Mouse (Mus musculus): ENCODE measurements around the gene Muc3. TPM values are rescaled to one million over a fixed set of nuclear protein-coding genes. Genes with fewer than 3 reads are reported as not detected.

Muc3 gene
- polyA plus RNA-seq, 1 experiment from 2014 or later = not detected

DNA sequence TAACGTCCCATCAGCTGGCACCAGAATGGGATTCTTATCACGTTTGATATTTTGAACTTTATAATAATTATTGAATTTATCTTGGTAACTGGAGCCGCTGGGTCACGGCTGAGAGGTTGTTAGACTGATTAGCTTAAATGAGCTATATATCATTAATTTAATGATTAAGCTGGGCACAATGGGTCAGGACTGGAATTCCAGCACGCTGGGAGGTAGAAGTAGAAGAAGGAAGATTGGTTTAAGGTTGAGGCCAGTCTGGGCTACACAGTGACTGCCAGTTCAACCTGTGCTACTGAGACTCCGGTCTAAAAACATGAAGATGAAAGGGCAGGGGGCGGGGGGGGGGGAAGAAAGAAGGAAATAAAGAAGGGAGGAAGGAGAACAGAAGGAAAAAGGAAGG is 22.4 kb upstream of the Muc3 start:
- 80% methylated on average over 7 of the region's 7 CpGs for WGBS
- no peaks in the 10 kb centered on the region for H3K36me3 ChIP-seq (ENCODE audit: control insufficient read depth, insufficient read depth, low read length)
- no peaks in the 10 kb centered on the region for H3K4me1 ChIP-seq (ENCODE audit: control insufficient read depth, insufficient read depth, low read length)
- no peak overlapping the region for H3K4me2 ChIP-seq (ENCODE audit: low read length)
- no peak overlapping the region for H3K4me3 ChIP-seq (replicated peaks; ENCODE audit: low read depth, low read length)
- H3K9ac ChIP-seq (replicated peaks; ENCODE audit: low read length) = no peak overlapping the region
- H3K27me3 ChIP-seq (ENCODE audit: control insufficient read depth, insufficient read depth, low read length) = no peaks in the 10 kb centered on the region
- ATAC-seq (ENCODE audit: low FRiP score, low TSS enrichment) = no peak
- H3K9me3 ChIP-seq (ENCODE audit: control insufficient read depth, low read length) = no peaks in the 10 kb centered on the region
- no peak for DNase-seq
- H3K27ac ChIP-seq (replicated peaks; ENCODE audit: low read depth, low read length) = no peak overlapping the region

DNA sequence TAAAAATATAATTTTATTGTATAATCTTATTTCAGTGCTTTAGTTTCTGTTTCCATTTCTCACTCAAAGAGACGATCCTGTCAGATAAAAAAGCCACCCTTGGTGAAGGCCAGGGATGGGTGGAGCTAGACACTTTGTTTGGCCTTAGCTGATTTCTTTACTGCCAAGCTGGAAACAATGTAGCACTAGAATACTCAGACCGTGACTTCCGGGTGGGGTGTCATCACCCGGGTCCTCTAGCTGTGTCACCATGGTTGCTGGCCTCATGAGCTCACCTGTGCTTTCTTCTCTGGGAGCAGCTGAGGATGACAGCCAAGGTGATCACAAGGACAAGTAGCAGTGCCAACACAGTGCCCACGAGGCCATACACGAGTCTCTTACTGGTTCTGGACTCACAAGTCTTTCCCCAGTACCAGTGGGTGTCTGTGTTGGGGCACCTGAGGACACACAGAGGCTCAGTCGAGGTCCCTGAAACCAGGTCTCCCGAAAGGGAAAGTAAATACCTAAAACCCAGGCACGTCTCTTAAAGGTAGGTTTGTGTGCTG is 21.8 kb upstream of the Muc3 start:
- no peak overlapping the region for H3K27ac ChIP-seq (replicated peaks; ENCODE audit: low read depth, low read length)
- H3K9me3 ChIP-seq (ENCODE audit: control insufficient read depth, low read length) = no peaks in the 10 kb centered on the region
- H3K4me2 ChIP-seq (ENCODE audit: low read length) = no peak overlapping the region
- no peak overlapping the region for H3K9ac ChIP-seq (replicated peaks; ENCODE audit: low read length)
- H3K36me3 ChIP-seq (ENCODE audit: control insufficient read depth, insufficient read depth, low read length) = no peaks in the 10 kb centered on the region
- 85% methylated on average over 9 of the region's 9 CpGs for WGBS
- DNase-seq (no peak), ATAC-seq (ENCODE audit: low FRiP score, low TSS enrichment) (no peak)
- no peak overlapping the region for H3K4me3 ChIP-seq (replicated peaks; ENCODE audit: low read depth, low read length)
- H3K4me1 ChIP-seq (ENCODE audit: control insufficient read depth, insufficient read depth, low read length) = no peaks in the 10 kb centered on the region
- no peaks in the 10 kb centered on the region for H3K27me3 ChIP-seq (ENCODE audit: control insufficient read depth, insufficient read depth, low read length)

DNA sequence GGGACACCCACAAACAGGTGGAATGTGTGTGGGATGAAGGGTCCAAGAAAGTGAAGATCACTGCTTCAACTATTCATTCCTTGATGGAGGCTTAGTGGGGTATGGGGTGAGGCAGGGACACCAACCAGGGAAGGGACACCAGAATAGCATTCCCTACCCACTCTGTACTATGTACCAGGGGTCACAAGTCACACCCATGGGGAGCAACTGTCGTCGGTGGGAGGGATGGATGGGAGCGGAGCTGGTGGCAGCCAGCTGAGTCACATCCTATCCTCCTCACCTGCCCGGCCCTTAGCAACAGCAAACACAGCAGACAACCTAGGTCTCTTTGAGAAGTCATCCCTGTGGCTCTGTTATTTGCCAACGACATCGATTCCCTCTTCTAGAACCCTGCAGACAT is 18.4 kb upstream of the Muc3 start:
- H3K27ac ChIP-seq (replicated peaks; ENCODE audit: low read depth, low read length) = no peak overlapping the region
- 73% methylated on average over 6 of the region's 6 CpGs for WGBS
- H3K4me3 ChIP-seq (replicated peaks; ENCODE audit: low read depth, low read length) = no peak overlapping the region

DNA sequence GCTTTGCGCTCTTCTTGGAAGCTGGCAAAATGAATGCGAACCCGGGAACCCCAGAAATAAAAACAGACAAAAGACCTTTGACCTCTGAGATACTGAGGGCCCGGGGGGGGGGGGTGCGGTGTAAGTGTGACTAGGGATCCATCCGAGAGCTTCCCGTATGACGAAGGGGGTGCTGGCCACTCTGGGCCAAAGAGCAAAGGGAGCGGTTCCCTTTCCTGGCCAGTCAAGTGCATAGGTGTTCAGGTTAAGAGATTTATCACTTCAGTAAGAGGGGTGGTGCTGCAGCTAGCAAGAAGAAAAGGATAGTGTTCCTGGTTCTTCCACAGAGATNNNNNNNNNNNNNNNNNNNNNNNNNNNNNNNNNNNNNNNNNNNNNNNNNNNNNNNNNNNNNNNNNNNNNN is 16.9 kb upstream of the Muc3 start:
- Histone ChIP-seq H3K27ac (replicated peaks; ENCODE audit: low read depth, low read length) (no peak overlapping the region), H3K4me3 (replicated peaks; ENCODE audit: low read depth, low read length) (no peak overlapping the region), H3K36me3 (ENCODE audit: control insufficient read depth, insufficient read depth, low read length) (no peaks in the 10 kb centered on the region), H3K27me3 (ENCODE audit: control insufficient read depth, insufficient read depth, low read length) (no peaks in the 10 kb centered on the region), H3K4me1 (ENCODE audit: control insufficient read depth, insufficient read depth, low read length) (no peaks in the 10 kb centered on the region), H3K9ac (replicated peaks; ENCODE audit: low read length) (no peak overlapping the region), H3K9me3 (ENCODE audit: control insufficient read depth, low read length) (no peaks in the 10 kb centered on the region), H3K4me2 (ENCODE audit: low read length) (no peak overlapping the region)
- WGBS = 84% methylated on average over 9 of the region's 9 CpGs
- ATAC-seq (ENCODE audit: low FRiP score, low TSS enrichment) (no peak), DNase-seq (no peak)

More for the DNA sequence above, 18.4 kb upstream of the Muc3 start:
- H3K9me3 ChIP-seq (ENCODE audit: control insufficient read depth, low read length) = no peaks in the 10 kb centered on the region
- DNase-seq (no peak), ATAC-seq (ENCODE audit: low FRiP score, low TSS enrichment) (no peak)
- no peaks in the 10 kb centered on the region for H3K27me3 ChIP-seq (ENCODE audit: control insufficient read depth, insufficient read depth, low read length)
- H3K4me1 ChIP-seq (ENCODE audit: control insufficient read depth, insufficient read depth, low read length) = no peaks in the 10 kb centered on the region
- no peak overlapping the region for H3K9ac ChIP-seq (replicated peaks; ENCODE audit: low read length)
- H3K4me2 ChIP-seq (ENCODE audit: low read length) = no peak overlapping the region
- H3K36me3 ChIP-seq (ENCODE audit: control insufficient read depth, insufficient read depth, low read length) = no peaks in the 10 kb centered on the region

DNA sequence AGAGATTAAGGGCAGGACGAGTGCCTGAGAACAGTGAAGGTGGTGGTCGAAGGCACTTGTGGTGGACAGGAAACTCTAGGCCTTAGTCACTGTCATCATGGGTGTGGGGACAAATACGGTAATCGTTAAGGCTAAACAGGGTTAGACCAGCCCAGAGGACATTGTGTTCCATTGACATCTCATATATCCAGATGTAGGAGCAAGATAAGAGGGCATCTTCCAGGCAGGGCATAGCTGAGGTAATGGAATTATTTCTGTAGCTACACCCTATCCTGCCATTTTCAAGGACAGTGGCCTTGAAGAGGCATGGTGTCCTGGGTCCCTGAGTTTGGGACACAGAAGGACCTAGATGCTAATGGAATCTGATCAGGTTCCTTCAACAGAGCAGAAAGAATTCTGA is 12.7 kb upstream of the Muc3 start:
- ATAC-seq (ENCODE audit: low FRiP score, low TSS enrichment) = no peak
- Histone ChIP-seq H3K9me3 (ENCODE audit: control insufficient read depth, low read length) (no peaks in the 10 kb centered on the region), H3K9ac (replicated peaks; ENCODE audit: low read length) (no peak overlapping the region), H3K4me1 (ENCODE audit: control insufficient read depth, insufficient read depth, low read length) (no peaks in the 10 kb centered on the region), H3K4me3 (replicated peaks; ENCODE audit: low read depth, low read length) (no peak overlapping the region), H3K27ac (replicated peaks; ENCODE audit: low read depth, low read length) (no peak overlapping the region), H3K27me3 (ENCODE audit: control insufficient read depth, insufficient read depth, low read length) (no peaks in the 10 kb centered on the region), H3K36me3 (ENCODE audit: control insufficient read depth, insufficient read depth, low read length) (no peaks in the 10 kb centered on the region), H3K4me2 (ENCODE audit: low read length) (no peak overlapping the region)
- DNase-seq = no peak
- WGBS = 72% methylated on average over 4 of the region's 4 CpGs

DNA sequence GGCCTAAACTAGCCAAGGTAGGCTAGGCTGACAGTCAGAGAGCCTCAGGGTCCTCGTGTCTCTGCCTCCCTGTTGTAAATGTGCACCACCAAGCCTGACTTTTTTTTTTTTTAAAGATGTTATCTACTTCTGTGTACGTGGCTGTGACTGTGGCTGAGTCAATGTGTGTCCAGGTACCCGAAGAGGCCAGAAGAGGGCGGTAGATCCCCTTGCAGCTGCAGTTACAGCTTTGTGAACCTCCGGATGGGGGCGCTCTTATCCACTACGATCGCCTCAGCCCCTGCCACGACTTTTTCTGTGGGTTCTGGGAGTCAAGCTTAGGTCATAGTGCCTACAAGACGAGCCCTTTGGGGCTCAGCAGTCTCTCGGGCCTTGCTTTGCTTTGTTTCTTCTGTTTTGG is 10.3 kb upstream of the Muc3 start:
- WGBS = 38% methylated on average over 11 of the region's 11 CpGs
- Histone ChIP-seq H3K9ac (replicated peaks; ENCODE audit: low read length) (no peak overlapping the region), H3K4me1 (ENCODE audit: control insufficient read depth, insufficient read depth, low read length) (no peaks in the 10 kb centered on the region), H3K4me2 (ENCODE audit: low read length) (no peak overlapping the region), H3K9me3 (ENCODE audit: control insufficient read depth, low read length) (peaks cover 5% of the 10 kb centered on the region; the same call in 1 of the 2 replicates), H3K27ac (replicated peaks; ENCODE audit: low read depth, low read length) (no peak overlapping the region), H3K27me3 (ENCODE audit: control insufficient read depth, insufficient read depth, low read length) (no peaks in the 10 kb centered on the region), H3K4me3 (replicated peaks; ENCODE audit: low read depth, low read length) (no peak overlapping the region), H3K36me3 (ENCODE audit: control insufficient read depth, insufficient read depth, low read length) (no peaks in the 10 kb centered on the region)
- no peak for ATAC-seq (ENCODE audit: low FRiP score, low TSS enrichment)
- peak; percentile 5 for DNase-seq

DNA sequence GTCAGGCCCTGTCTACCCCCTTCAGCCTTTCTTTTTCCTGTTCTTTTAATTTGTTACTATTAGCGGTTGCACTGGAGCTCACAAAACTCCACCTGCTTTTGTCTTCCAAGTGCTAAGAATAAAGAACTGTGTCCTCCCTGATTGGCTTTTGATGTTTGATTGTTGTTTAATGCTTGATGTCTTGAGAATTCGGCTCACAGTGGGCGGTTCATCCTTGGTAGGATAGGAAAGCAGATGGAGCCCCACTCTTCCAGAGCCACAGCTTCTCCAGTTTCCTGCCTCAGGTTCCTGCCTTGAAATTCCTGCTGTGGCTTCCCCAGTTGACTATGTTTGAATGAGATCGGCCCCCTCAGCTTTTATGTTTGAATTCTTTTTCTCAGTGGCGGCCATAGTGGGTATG is 4.2 kb upstream of the Muc3 start:
- 93% methylated on average over 5 of the region's 5 CpGs for WGBS
- H3K9ac ChIP-seq (replicated peaks; ENCODE audit: low read length) = no peak overlapping the region
- H3K4me3 ChIP-seq (replicated peaks; ENCODE audit: low read depth, low read length) = no peak overlapping the region
- peaks cover 21% of the 10 kb centered on the region for H3K9me3 ChIP-seq (ENCODE audit: control insufficient read depth, low read length)
- ATAC-seq (ENCODE audit: low FRiP score, low TSS enrichment) (no peak), DNase-seq (no peak)
- H3K27ac ChIP-seq (replicated peaks; ENCODE audit: low read depth, low read length) = no peak overlapping the region
- no peak overlapping the region for H3K4me2 ChIP-seq (ENCODE audit: low read length)
- H3K27me3 ChIP-seq (ENCODE audit: control insufficient read depth, insufficient read depth, low read length) = no peaks in the 10 kb centered on the region
- H3K4me1 ChIP-seq (ENCODE audit: control insufficient read depth, insufficient read depth, low read length) = no peaks in the 10 kb centered on the region
- no peaks in the 10 kb centered on the region for H3K36me3 ChIP-seq (ENCODE audit: control insufficient read depth, insufficient read depth, low read length)

DNA sequence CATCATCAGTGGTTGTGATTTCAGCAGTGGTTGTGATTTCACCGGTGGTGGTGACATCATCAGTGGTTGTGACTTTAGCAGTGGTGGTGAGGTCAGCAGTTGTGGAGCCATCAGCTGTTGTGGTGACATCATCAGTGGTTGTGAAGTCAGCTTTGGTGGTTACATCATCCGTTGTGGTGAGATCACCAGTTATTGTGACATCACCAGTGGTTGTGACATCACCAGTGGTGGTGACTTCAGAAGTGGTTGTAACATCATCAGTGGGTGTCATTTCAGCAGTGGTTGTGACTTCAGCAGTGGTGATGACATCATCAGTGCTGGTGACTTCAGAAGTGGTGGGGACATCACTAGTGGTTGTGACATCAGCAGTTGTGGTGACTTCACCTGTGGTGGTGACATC is 3.5 kb upstream of the Muc3 start:
- WGBS = 74% methylated on average over 2 of the region's 2 CpGs
- Histone ChIP-seq H3K9ac (replicated peaks; ENCODE audit: low read length) (no peak overlapping the region), H3K4me2 (ENCODE audit: low read length) (no peak overlapping the region), H3K9me3 (ENCODE audit: control insufficient read depth, low read length) (peaks cover 21% of the 10 kb centered on the region), H3K36me3 (ENCODE audit: control insufficient read depth, insufficient read depth, low read length) (no peaks in the 10 kb centered on the region), H3K27me3 (ENCODE audit: control insufficient read depth, insufficient read depth, low read length) (no peaks in the 10 kb centered on the region), H3K27ac (replicated peaks; ENCODE audit: low read depth, low read length) (no peak overlapping the region), H3K4me3 (replicated peaks; ENCODE audit: low read depth, low read length) (no peak overlapping the region), H3K4me1 (ENCODE audit: control insufficient read depth, insufficient read depth, low read length) (no peaks in the 10 kb centered on the region)
- DNase-seq = peak; percentile 14
- ATAC-seq (ENCODE audit: low FRiP score, low TSS enrichment) = no peak

DNA sequence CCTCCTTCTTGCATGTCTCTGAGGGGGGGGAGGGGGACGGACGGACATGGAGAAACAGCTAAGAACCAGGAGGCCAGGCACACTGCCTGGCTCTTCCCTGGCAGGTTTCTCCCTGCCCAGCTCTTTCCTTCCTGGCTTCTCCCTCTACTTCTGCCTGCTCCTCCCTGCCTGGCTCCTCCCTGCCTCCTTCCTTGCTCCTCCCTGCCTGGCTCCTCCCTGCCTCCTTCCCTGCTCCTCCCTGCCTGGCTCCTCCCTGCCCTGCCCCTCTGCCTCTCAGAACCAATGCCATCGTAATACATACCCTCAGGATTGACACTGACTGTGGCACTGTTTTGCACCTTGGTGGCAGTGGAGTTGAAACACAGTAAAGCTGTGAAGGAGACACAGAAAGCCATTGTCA is 8.3 kb downstream of the Muc3 start:
- ATAC-seq (ENCODE audit: low FRiP score, low TSS enrichment) = no peak
- Histone ChIP-seq H3K27ac (replicated peaks; ENCODE audit: low read depth, low read length) (no peak overlapping the region), H3K4me3 (replicated peaks; ENCODE audit: low read depth, low read length) (no peak overlapping the region), H3K36me3 (ENCODE audit: control insufficient read depth, insufficient read depth, low read length) (no peaks in the 10 kb centered on the region), H3K27me3 (ENCODE audit: control insufficient read depth, insufficient read depth, low read length) (no peaks in the 10 kb centered on the region), H3K4me2 (ENCODE audit: low read length) (no peak overlapping the region), H3K4me1 (ENCODE audit: control insufficient read depth, insufficient read depth, low read length) (no peaks in the 10 kb centered on the region), H3K9me3 (ENCODE audit: control insufficient read depth, low read length) (no peaks in the 10 kb centered on the region), H3K9ac (replicated peaks; ENCODE audit: low read length) (no peak overlapping the region)
- no peak for DNase-seq
- WGBS = 40% methylated on average over 3 of the region's 3 CpGs
